Mouse (Mus musculus): ENCODE data around the gene Mov10.

The Mov10 gene

DNA sequence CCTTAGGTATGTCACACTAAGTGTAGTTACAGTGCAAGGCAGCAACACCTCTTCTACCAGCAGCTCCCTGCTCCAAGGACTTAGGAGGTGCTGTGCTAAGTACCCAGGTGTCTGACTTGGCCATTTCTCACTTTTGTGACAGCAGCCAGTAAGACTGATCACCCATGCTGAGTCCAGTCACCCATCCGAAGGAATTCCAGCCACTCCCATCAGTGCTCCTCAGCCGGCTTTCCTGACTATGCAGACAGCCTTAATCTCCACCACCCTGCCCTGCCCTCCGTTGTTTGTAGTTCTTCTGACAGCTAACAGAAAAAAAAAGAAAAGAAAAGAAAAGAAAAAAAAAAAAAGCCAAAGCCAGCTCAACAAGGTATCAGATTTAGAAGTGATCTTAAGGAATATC is 6.6 kb downstream of the Mov10 start:
- DNase-seq (ENCODE audit: extremely low spot score, low spot score), result no peak

DNA sequence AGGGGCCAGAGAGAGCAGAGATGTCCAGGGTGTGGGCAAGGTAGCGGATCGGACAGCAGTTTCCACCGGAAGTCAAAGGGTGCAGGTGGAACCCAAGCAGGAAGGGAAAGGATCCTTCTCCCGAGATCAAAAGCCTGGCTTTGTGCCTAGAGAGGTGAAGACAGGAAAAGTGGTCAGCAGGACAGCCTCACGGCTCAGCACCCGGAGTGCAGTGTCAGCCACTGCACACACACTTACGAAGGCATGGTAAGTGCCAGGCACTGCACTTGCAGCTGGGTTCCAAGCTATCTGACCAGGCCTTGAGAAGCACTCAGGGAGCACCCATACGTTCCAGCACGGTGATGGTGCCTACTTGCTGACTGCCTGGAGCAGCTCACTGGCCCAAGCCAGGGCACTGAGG is 12.8 kb downstream of the Mov10 start:
- no peak for DNase-seq (ENCODE audit: extremely low spot score, low spot score)

DNA sequence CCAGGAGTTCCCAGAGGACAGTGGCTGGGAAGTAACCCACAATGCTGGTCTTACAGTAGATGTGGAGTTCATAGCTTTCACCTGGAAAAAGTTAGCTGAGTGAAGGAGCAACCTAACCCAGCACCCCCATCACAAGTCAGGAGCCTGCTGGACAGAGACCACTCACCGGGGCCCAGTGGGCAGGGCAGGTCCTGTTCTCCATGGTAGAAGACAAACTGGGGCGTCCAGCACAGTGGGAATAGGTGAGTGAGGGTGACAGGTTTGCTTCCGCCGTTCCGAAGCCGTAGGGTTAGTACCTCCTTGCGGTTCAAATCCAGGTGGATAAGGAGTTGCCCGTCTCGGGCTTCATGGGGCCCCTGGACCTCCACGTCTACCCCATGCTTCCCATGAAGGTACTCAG is 14.1 kb downstream of the Mov10 start:
- DNase-seq (ENCODE audit: extremely low spot score, low spot score), result no peak

DNA sequence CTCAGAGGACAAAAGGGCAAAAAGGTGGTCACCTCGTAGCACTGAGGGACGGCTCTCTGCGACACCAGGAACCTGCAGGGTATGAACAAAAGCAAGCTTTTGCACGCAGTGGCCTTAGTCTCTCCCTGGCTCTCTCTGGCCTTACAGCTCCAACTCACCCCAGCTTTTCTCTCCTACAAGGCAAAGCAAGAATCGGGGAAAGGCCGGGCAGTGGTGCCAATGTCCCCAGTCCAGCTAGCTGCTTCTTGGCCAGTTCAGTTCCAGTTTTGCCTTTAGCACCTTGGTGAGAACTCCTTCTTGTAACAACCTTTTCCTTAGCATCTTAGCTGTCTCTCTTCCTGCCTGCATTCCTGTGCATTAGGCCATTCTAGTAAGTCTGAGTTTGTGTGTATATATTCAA is 16.9 kb downstream of the Mov10 start:
- DNase-seq (ENCODE audit: extremely low spot score, low spot score), result no peak

DNA sequence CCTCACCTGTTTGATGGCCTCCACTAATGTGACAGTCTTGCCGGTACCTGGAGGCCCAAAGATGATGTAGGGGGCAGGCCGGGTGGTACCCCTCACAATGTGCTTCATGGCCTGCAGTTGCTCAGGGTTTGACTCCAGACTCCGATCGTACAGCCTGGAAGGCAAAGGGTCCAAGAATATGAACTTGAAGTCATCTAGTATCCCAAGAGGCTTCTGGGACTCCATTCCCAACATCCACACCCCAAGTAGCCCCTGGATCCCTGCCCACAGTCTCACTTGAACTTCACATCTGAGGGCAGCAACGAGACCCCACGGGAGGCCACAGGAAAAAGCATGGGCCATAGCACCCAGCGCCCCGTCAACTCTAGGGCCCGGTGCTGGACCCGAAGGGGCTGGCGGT is 17.7 kb downstream of the Mov10 start:
- DNase-seq (ENCODE audit: extremely low spot score, low spot score), result no peak

DNA sequence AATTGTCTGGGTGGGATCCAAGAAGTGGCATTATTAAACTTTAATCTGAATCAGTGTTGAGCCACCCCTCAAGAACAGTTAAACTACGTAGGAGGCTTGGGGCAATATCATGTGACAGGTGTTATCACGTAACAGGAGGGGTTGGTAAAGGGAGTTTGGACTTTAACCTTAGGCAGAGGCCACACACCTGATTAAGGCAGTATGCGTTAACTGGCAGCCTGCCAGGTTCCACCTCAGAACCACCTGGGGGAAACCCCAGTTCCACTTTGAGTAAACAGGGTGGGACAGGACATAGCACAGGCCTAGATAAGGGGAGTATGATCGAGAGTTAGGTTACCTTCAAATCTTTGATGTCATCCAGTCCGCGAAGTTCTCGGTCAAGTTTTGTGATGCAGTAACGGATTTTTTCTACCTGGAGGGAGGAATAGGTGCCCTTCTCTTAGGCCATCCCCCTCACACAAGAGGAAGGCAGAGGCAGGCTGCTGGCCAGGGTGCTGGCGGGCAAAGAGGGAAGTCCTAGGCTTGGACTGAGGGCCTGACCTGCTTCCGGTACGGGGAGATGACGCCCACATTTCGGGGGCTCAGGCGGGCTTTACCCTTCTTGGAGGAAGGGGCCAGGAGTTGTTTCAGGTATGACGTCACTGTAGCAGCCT is 21.8 kb downstream of the Mov10 start:
- DNase-seq (ENCODE audit: extremely low spot score, low spot score), result no peak

DNA sequence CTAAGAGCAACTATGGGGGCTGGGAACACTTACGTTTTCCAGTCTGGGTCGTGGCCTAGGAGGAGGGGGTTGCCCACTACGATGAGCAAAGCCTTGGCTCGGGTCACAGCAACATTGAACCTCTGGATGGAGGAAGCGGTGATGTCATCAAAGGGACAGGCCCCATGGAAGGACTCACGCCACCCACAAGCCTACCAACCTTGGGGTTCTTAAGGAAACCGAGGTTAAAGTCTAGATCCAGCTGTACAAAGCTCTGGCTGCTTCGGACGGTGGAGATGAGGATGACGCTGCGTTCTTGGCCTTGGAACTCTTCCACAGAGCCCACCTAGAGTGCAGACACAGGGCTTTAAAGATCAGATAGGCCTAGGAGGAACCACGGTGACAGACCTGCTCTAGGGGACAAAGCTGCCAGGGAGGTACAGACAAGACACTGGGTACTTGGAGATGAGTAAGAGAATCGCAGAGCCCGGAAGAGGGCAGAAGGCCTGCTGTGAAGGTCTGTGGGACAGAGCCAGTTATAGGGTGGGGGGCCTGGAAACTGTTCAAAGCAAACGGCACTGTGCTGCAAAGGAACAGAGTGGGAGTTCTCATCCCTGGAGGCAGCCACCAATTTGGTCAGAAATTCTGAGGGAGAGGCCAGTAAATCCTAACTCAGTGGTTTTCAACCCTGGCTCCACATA is 22.6 kb downstream of the Mov10 start:
- DNase-seq (ENCODE audit: extremely low spot score, low spot score), result no peak

DNA sequence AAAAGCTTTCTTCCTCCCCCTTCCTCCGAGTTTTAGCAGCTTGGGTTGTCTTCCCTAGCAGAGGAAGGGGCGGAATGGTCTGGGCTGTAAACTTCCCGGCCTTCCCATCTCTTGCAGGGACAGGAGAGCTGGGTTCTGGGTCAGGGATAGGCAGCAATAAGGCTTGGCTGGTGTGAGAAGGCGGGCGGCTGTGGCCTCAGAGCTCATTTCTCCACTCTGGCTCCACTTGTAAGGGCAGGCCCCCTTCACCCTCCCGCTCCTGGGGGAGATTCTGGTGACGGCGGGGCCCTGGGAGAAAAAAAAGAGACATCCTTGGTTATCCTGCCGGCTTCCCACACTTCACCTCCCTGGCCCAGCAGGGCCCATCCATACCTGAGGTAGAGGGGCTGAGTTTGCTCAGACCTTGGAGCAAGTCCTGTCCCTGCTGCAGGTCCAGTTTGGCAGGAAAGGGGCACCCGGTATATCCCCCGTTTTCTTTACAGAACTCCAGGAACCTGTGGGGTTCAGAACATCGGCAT is 23.4 kb downstream of the Mov10 start:
- no peak for DNase-seq (ENCODE audit: extremely low spot score, low spot score)

DNA sequence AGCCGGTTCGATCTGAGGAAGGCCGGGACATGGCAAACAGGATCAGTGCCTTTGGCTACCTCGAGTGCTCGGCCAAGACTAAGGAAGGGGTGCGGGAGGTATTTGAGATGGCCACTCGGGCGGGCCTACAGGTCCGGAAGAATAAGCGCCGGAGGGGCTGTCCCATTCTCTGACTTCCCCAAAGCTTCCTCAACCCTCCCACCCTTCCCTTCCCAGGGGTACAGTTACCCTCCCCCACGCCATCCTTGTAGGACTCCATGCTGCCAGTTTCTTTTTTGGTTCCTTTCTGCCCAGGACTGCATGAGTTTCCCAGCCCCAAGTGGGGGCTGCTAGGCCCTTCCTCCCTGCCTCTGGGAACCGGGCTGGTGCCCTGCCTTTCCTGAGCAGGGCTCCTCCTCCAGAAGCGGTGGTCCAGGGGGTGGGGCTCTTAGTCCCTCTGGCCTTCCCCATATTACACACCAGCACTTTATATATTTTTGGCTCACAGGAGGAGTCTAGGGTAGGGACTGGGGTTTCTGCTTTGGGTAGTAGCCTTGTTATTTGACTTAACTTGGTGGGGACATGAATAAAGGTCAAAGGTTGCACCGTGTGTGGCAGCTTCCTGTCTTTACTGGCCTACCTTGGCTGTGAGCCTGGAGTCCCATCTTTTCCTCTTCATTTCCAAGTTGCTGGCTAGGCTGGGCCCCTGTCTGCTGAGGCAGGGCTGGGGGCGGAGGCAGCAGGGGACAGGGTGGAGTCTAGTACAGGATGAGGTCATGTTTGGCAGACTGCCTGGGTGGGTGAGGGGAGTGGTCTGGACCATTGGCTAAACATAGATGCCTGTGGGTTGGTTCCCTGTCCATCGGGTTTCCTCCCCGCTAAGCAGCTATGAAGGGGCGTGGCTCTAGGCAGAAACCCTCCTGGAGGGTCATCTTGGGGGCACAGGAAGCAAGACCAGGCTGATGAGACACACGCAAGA is 24.2 kb downstream of the Mov10 start:
- DNase-seq (ENCODE audit: extremely low spot score, low spot score), result peak; percentile 87

DNA sequence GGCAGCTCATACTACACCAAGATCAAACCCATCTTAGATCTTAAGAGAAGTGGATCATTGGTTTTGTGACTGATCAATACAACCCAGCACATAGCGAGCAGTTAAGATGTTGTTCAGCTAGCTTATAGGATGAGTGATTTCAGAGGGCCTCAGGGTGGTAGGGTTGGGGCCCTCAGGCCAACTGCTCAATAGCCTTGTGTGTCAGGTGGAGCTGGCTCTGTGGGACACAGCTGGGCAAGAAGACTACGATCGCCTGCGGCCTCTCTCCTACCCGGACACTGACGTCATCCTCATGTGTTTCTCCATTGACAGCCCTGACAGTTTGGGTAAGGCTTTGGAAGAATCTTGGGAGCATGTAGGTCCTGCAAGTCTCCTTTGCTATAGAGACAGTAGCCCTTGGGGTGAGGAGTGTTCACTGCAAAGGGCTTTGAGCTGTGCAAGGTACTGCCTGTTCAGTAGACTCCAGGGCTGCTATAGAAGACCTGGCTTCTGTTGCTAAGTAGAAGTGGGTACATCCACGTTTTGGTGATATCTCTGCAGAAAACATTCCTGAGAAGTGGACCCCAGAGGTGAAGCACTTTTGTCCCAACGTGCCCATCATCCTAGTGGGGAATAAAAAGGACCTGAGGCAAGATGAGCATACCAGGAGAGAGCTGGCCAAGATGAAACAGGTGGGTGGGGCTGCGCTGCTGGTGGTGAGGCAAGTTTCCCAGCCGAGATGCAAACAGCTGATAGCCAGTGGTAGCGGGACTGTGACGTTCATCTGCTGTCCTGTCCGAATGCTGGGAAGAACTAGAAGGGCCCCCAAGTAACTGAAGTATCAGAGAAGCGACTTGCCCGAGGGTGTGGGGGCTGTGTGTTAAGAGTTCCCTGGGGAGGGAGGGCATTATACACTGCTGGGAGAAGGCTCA is 25.7 kb downstream of the Mov10 start:
- DNase-seq (ENCODE audit: extremely low spot score, low spot score), result no peak

DNA sequence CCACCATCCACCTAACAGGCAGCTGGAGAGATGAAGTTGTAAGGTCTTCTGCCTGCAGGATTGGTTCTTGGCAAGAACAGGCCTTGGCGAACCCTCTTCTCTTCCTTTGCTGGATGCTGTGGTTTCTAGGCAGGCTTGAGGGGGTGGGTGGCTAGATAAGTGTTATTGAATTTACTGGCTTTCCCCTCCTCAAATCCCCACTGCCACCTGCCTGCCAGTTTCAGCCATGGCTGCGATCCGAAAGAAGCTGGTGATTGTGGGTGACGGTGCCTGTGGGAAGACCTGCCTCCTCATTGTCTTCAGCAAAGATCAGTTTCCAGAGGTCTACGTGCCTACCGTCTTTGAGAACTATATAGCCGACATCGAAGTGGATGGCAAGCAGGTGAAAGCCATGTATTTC is 26.7 kb downstream of the Mov10 start:
- no peak for DNase-seq (ENCODE audit: extremely low spot score, low spot score)

DNA sequence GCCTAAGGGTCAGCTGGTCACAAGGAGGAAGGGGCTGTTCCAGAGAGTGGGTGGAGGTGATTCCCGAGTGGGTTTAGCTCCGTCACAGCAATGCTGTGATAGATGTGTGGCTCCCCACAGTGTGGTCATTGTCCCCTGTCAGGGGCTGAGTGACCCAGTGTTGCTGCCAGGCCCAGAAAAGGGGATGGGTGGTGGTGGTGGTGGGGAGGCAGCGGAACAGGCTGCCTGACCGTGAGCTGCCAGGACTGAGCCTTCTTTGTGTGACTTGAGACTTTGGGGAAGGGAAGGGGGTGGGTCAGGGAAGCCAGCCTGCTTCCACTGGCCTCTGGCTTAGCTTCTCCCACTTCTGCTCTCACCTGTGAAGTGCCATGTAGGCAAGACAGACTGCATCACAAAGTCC is 27.3 kb downstream of the Mov10 start:
- no peak for DNase-seq (ENCODE audit: extremely low spot score, low spot score)

DNA sequence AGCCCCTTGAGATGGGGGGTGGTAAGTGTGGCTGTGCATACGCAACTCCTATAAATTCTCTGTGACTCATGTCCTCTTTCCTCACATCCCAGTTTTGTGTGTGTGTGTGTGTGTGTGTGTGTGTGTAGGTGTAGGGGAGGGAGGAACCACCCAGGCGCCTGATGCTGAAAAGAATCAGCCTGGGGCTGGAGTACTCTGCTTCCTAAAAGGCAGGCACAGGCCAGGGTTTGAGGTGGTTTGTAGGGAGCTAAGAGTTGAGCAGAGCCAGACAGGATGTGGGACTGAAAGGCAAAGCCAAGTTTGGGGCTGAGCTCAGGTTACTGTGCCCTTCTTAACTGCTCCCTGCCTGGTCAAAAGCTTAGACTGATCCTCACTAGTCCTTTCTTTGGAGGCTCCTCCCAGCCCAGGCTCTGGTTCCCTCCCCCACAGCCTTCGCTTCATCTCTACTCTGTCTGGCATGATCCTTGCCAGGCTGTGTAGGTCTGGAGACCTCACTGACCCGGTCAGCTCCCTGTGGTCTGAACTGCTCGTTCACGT is 27.9 kb downstream of the Mov10 start:
- DNase-seq (ENCODE audit: extremely low spot score, low spot score), result peak; percentile 54

DNA sequence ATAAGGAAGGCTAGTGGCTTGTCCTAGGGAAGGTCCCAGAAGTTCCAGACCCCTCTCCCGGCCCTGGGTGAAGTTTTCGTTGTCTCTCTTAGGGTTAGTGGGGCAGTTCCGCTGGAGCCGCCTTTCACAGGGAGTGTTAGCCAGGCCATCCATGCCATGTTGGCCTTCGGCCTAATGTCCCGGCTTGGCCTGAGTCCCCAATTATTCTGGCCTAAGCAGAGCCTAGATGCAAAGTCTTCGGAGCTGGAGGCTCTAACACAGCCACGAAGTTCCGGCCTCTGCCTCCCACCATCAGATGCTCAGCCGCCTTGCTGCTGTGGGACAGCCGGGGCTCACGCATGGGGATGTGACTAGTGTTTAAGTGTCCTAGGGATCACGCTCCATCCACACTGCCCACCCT is 28.5 kb downstream of the Mov10 start:
- DNase-seq (ENCODE audit: extremely low spot score, low spot score), result peak; percentile 47

DNA sequence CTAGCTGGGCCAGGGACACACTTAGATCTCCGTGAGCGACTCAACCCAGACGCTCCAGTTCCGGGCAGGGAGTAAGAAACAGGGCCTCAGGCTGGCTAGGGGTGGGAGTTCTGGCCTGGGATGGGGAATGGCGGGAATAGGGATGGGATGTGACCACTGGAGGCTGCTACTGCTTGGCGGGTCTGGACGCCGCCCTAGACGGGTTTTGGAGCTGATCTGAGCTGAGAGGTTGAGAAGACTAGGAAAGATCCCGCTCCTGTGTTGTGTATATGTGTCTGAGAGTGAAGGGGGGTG is 29.1 kb downstream of the Mov10 start:
- DNase-seq (ENCODE audit: extremely low spot score, low spot score), result no peak

DNA sequence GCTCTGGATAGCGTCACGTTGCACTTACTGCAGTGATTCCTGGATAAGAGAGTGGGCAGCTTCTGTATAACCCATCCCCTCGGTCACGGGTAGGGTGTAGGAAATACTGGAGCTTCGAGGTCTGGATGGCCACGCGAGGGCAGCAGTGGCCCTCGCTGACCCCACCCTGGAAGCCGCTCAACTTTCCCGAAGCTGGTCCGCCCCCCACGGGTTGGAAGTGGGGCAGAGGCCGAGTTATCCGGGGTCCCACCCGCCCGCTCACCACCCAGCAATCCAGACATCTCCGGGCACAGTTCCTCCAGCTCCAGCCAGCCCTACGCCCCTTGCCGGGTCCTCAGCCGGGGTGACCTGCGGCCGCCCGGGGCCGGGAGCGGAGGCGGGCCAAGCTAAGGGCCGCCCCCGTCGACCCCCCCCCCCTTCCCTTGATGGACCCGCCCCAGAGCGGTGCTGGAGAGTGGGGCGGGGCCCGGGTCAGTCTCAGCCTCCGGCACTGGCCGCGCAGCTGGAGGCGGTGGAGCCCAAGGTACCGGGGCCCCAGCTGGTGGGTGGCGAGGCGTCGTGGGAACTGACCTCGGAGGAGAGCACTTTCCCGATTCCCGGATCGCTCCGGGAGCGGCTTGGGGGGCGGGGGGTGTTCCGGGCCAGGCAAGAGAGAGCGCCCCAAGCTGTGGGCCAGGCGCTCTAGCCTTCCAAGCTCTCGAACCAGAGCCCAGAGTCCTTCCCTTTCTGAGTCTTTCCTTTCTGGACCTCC is 29.6 kb downstream of the Mov10 start:
- peak; percentile 89 for DNase-seq (ENCODE audit: extremely low spot score, low spot score)

DNA sequence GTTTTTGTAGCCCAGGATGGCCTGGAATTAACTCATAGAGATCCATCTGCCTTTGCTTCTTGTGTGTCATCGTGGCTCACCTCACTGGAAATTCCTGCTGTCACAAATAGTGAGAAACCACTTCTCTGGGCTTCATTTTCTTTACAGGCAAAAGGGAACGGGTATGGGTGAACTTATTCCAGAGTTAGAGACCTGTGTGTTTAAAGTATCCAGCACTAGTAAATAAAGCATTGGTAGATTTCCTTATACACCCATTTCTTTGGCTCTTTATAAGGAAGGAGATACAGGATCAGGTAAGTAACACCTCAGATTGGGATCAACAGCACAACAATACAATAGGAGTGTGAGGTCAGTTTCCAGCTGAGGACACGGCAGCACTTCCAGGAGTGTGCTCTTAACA is 30.3 kb downstream of the Mov10 start, which contains the start of gene Rhoc:
Gene Rhoc, plus strand, starts transcription at position 301 of the 400 bp plus-strand sequence.
- DNase-seq (ENCODE audit: extremely low spot score, low spot score), result no peak

DNA sequence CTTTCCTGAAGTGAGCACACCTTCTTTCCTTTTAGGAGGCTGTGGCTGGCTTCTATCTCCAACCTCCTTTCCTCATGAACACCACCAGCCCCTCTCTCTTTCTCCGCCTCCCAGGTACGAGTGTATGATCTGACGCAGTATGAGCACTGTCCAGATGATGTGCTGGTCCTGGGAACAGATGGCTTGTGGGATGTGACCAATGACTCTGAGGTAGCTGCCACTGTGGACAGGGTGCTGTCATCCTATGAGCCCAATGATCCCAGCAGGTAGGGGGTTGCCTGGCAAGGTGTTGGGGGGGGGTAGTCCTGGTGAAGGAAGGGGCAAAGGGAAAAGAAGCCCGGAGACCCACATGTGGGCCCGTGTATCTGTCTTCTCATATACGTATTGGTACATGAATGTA is 33.1 kb downstream of the Mov10 start:
- no peak for DNase-seq (ENCODE audit: extremely low spot score, low spot score)

DNA sequence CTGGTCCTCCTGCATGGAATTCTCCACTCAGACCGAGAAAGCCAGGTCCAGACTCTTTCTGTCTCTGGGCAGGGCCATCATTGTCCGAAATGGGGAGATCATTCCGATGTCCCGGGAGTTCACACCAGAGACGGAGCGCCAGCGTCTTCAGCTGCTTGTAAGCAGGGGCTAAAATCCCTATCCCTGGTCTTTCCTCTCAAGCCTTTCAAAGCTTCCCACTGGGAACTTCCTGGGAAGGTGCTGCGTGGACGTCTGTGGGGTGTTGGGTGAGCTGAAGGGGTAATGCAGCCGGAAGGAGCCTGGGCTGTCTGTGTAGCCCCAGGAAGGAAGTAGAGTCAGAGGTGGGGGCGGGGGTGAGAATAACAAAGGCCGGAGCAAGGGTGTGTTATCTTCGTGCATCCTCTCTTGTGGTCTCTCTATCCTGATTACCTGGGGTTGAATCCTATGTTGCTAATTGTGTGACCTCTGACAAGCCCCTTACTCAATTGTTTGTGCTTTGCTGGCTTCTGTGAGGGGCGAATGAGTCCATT is 34.3 kb downstream of the Mov10 start:
- no peak for DNase-seq (ENCODE audit: extremely low spot score, low spot score)

Measured in neural tube, embryonic 10.5 days (tissue).